8 mouse cellular contexts compared by ENCODE assay signal in the genomic region with DNA sequence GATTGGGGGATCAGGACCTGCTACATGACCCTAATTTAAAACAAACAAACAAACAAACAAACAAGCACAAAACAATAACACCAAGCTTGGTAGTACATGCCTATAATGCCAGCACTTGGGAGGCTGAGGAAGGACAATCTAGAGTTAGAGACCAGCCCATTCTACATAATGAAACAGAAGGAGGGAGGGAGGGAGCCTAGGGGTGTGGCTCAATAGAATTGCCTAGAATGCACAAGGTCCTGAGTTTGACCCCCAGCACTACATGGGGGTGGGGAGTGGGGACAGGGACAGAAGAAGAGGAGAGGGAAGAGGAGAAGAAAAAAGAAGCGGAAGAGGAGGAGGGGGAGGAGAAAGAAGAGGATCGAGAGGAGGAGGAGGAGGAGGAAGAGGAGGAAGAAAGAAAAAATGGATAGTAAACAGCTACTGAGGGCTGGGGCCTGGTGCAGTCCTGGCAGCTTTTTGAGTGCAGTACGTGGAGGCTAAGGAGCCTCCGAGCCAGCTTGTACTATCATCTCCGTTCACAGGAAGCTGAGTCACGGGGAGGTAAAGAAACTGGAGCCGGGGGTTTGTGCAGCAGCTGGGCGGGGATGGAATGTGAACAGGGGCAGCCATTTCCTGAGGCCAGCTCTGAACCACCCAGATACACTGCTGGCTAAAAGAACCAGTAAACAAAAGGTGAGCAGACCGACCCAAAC. TPM values are rescaled to one million over a fixed set of nuclear protein-coding genes. Genes with fewer than 3 reads are reported as not detected.
DNase-seq lines count a peak whose midpoint lies in the region; ATAC-seq and TF ChIP-seq lines count a peak whose summit lies in the region.

No protein-coding gene starts in this region.

- WGBS in lung, embryonic 14.5 days, result 4% methylated on average over 9 of the region's 9 CpGs
- 4% methylated on average over 9 of the region's 9 CpGs for WGBS in stomach, embryonic 14.5 days

- intact Hi-C loops in left cerebral cortex, postnatal 25 days (cut with DNase I), result loop anchor here (5.0 kb wide), 4 partner anchors 46 to 321 kb away; a partner anchor contains a TSS

- peak overlapping the region; percentile 9; the same call in 1 of the 2 replicates for H3K9ac ChIP-seq in lung, embryonic 14.5 days
- no peak overlapping the region for H3K9ac ChIP-seq in stomach, embryonic 14.5 days (replicated peaks; ENCODE audit: low read depth, low read length)

- no peak overlapping the region for H3K4me3 ChIP-seq in lung, embryonic 14.5 days (ENCODE audit: low read depth, low read length)
- H3K4me3 ChIP-seq in stomach, embryonic 14.5 days (ENCODE audit: low read depth, low read length), result no peak overlapping the region

- peak; percentile 68 for ATAC-seq in granulocyte monocyte progenitor cell, adult 5-6 weeks (replicated peaks; ENCODE audit: poor library complexity, severe bottlenecking)
- ATAC-seq in lung, embryonic 14.5 days (ENCODE audit: insufficient read depth), result peak; percentile 80
- peak; percentile 87 for ATAC-seq in stomach, embryonic 14.5 days (ENCODE audit: insufficient number of reproducible peaks, insufficient read depth, low FRiP score, low read depth)

- no peaks in the 10 kb centered on the region for H3K4me1 ChIP-seq in lung, embryonic 14.5 days (ENCODE audit: insufficient read depth)
- no peaks in the 10 kb centered on the region for H3K4me1 ChIP-seq in stomach, embryonic 14.5 days (ENCODE audit: control insufficient read depth, insufficient read depth, low read length)

- no peak for TF ChIP-seq CTCF in lung, embryonic 14.5 days (IDR thresholded peaks at IDR 0.05; ENCODE audit: low read depth)

- H3K9me3 ChIP-seq in lung, embryonic 14.5 days (ENCODE audit: low read depth, low read length), result no peaks in the 10 kb centered on the region
- no peaks in the 10 kb centered on the region for H3K9me3 ChIP-seq in stomach, embryonic 14.5 days (ENCODE audit: control insufficient read depth, low read depth, low read length)

- H3K36me3 ChIP-seq in lung, embryonic 14.5 days (ENCODE audit: insufficient read depth), result no peaks in the 10 kb centered on the region
- no peaks in the 10 kb centered on the region for H3K36me3 ChIP-seq in stomach, embryonic 14.5 days (ENCODE audit: control insufficient read depth, insufficient read depth, low read length)

- no peaks in the 10 kb centered on the region for H3K27me3 ChIP-seq in lung, embryonic 14.5 days (ENCODE audit: insufficient read depth, low read length)
- no peaks in the 10 kb centered on the region for H3K27me3 ChIP-seq in stomach, embryonic 14.5 days (ENCODE audit: control insufficient read depth, insufficient read depth, low read length)

- peak; percentile 9 to 56 for DNase-seq in left cerebral cortex, postnatal 25 days (ENCODE audit: low spot score in 2 of 2)
- no peak for DNase-seq in left cerebral cortex, adult 9 months (ENCODE audit: low spot score in 2 of 2)
- peak; percentile 63 for DNase-seq in brain, adult 2 months (ENCODE audit: low read depth, low spot score)
- DNase-seq in kidney, adult 11 months, result peak; percentile 61
- peak; percentile 83 for DNase-seq in lung, embryonic 14.5 days
- DNase-seq in cerebellum, adult 11 months, result no peak

- peak overlapping the region; percentile 46 for H3K4me2 ChIP-seq in lung, embryonic 14.5 days
- H3K4me2 ChIP-seq in stomach, embryonic 14.5 days (replicated peaks; ENCODE audit: low read depth, low read length), result peak overlapping the region; percentile 0; the same call in 1 of the 2 replicates

- peak overlapping the region; percentile 64 for H3K27ac ChIP-seq in lung, embryonic 14.5 days (ENCODE audit: low read depth)
- H3K27ac ChIP-seq in stomach, embryonic 14.5 days (ENCODE audit: low read length), result peak overlapping the region; percentile 90

RNA-seq across cellular contexts. Expression of a gene that starts 9.7 kb away (rescaled TPM):
- total RNA-seq in left cerebral cortex, postnatal 25 days (2021), result under 1 TPM; 0.23 to 0.28 TPM
- total RNA-seq in granulocyte monocyte progenitor cell, adult 5-6 weeks (2014; fragmentation: Nextera tagmentation), result not detected in 2 replicates
- not detected in 2 replicates for total RNA-seq in granulocyte monocyte progenitor cell, adult 5-6 weeks (2017)
- polyA plus RNA-seq in lung, embryonic 14.5 days (2014; fragmentation: Nextera tagmentation; extraction: Ambion mirVana), result 0.23 and 0.34 TPM in 2 replicates
- 0.22 and 0.48 TPM in 2 replicates for polyA plus RNA-seq in stomach, embryonic 14.5 days (2014; fragmentation: Nextera tagmentation; extraction: Ambion mirVana)

RNA-seq across cellular contexts. Expression of a gene that starts 30.8 kb away (rescaled TPM):
- 1 to 10 TPM; 8.9 TPM for total RNA-seq in left cerebral cortex, postnatal 25 days (2021)
- not detected in 2 replicates for total RNA-seq in granulocyte monocyte progenitor cell, adult 5-6 weeks (2014; fragmentation: Nextera tagmentation)
- not detected in 2 replicates for total RNA-seq in granulocyte monocyte progenitor cell, adult 5-6 weeks (2017)
- 8.8 and 10.0 TPM in 2 replicates for polyA plus RNA-seq in lung, embryonic 14.5 days (2014; fragmentation: Nextera tagmentation; extraction: Ambion mirVana)
- polyA plus RNA-seq in stomach, embryonic 14.5 days (2014; fragmentation: Nextera tagmentation; extraction: Ambion mirVana), result 12.3 and 14.2 TPM in 2 replicates

RNA-seq across cellular contexts. Expression of a gene that starts 32.6 kb away (rescaled TPM):
- total RNA-seq in left cerebral cortex, postnatal 25 days (2021), result 1 to 10 TPM; 4.1 to 6.9 TPM
- total RNA-seq in granulocyte monocyte progenitor cell, adult 5-6 weeks (2014; fragmentation: Nextera tagmentation), result 1.1 TPM in 1 of 2 replicates, not detected in the other
- total RNA-seq in granulocyte monocyte progenitor cell, adult 5-6 weeks (2017), result not detected in 2 replicates
- polyA plus RNA-seq in lung, embryonic 14.5 days (2014; fragmentation: Nextera tagmentation; extraction: Ambion mirVana), result 1.9 and 4.1 TPM in 2 replicates
- 3.6 and 4.8 TPM in 2 replicates for polyA plus RNA-seq in stomach, embryonic 14.5 days (2014; fragmentation: Nextera tagmentation; extraction: Ambion mirVana)

RNA-seq across cellular contexts. Expression of a gene that starts 37.0 kb away (rescaled TPM):
- total RNA-seq in left cerebral cortex, postnatal 25 days (2021), result not detected
- not detected in 2 replicates for total RNA-seq in granulocyte monocyte progenitor cell, adult 5-6 weeks (2014; fragmentation: Nextera tagmentation)
- not detected in 2 replicates for total RNA-seq in granulocyte monocyte progenitor cell, adult 5-6 weeks (2017)
- not detected in 2 replicates for polyA plus RNA-seq in lung, embryonic 14.5 days (2014; fragmentation: Nextera tagmentation; extraction: Ambion mirVana)
- polyA plus RNA-seq in stomach, embryonic 14.5 days (2014; fragmentation: Nextera tagmentation; extraction: Ambion mirVana), result not detected in 2 replicates

RNA-seq across cellular contexts. Expression of a gene that starts 53.4 kb away (rescaled TPM):
- total RNA-seq in left cerebral cortex, postnatal 25 days (2021), result 10 to 100 TPM; 58.3 to 63.0 TPM
- total RNA-seq in granulocyte monocyte progenitor cell, adult 5-6 weeks (2014; fragmentation: Nextera tagmentation), result not detected in 2 replicates
- total RNA-seq in granulocyte monocyte progenitor cell, adult 5-6 weeks (2017), result not detected in 2 replicates
- polyA plus RNA-seq in lung, embryonic 14.5 days (2014; fragmentation: Nextera tagmentation; extraction: Ambion mirVana), result 13.5 and 16.3 TPM in 2 replicates
- polyA plus RNA-seq in stomach, embryonic 14.5 days (2014; fragmentation: Nextera tagmentation; extraction: Ambion mirVana), result 23.8 and 24.4 TPM in 2 replicates

Comparison
In these comparisons a context has a peak if more than half of its experiments do, and no peak if none do; other contexts are left out.
1. DNase-seq: peak in left cerebral cortex, postnatal 25 days (2 of 2), brain, adult 2 months (single experiment), kidney, adult 11 months (single experiment) and lung, embryonic 14.5 days (single experiment); none in left cerebral cortex, adult 9 months (0 of 2) and cerebellum, adult 11 months (single experiment).
2. RNA of a gene that starts 30.8 kb away (total RNA-seq): 8.9 TPM in left cerebral cortex, postnatal 25 days; not detected in granulocyte monocyte progenitor cell, adult 5-6 weeks; every median in the first group is over 4 times any median in the second.
3. Peak in every context shown above with its lines, with median percentiles within 50 percentile points of each other: ATAC-seq.